Mouse (Mus musculus): ENCODE results near the gene Klhl32.

DNA sequence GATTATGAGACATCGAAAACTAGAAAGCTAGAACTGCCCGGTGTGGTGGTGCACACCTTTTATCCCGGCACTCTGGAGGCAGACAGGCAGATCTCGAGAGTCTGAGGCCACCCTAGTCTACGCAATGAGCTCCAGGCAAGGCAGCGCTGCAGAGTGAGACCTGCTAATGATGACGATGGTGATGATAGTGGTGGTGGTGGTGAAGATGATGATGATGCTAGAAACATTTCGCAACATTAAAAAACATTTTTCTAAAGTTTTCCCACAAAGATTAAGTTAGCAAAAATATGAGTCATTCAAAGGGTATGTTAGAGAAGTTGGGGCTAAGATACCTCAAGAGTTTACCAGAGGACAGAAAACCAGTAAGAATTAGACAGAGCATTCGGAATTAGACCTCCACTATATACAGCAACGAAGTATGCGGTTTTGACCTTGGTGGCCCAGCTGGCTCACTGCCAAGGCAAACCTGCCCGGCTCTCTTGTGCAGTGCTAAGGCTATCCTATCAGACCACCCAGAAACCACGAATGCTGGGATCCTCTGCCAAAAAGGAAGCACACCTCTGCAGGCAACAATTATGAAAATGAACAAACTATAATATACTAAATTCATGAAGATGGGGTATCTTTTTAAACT lies 224.9 kb downstream of the Klhl32 start:
- TF ChIP-seq CTCF (IDR thresholded peaks at IDR 0.05; ENCODE audit: extremely low read depth, insufficient read depth, insufficient read length, insufficient replicate concordance), result no peak
- no peak for TF ChIP-seq POLR2A (IDR thresholded peaks at IDR 0.05; ENCODE audit: low read depth, low read length)

Data from spleen, adult 2 months (tissue).